Comparison of ENCODE assay signal across 9 mouse cellular contexts in genomic region chr14:72042881-72043236, GRCm38 (mm10).
DNase-seq lines count a peak whose midpoint lies in the region; ATAC-seq and TF ChIP-seq lines count a peak whose summit lies in the region.
"Had no signal": no experiment of that assay in that cellular context is flagged by ENCODE, and none has a peak within 500 bp of the region (broad histone marks: within the 10 kb centered on the region; RNA-seq: fewer than 3 reads in every experiment).

No protein-coding gene starts in this region.

- H3K27ac ChIP-seq in kidney, postnatal 0 days = no peak overlapping the region
- no peak overlapping the region for H3K27ac ChIP-seq in kidney, embryonic 16.5 days (ENCODE audit: low read length)
- H3K27ac ChIP-seq in forebrain, embryonic 16.5 days (ENCODE audit: low read length) = peak overlapping the region; percentile 46
- H3K27ac ChIP-seq in midbrain, embryonic 10.5 days (replicated peaks) = 0 out of 2 replicates have a peak overlapping the region, but pooled peaks have one; percentile 6

- ATAC-seq in kidney, postnatal 0 days (replicated peaks; ENCODE audit: low FRiP score, low read depth) = no peak
- ATAC-seq in kidney, embryonic 16.5 days (ENCODE audit: low FRiP score, low TSS enrichment) = no peak
- ATAC-seq in forebrain, embryonic 16.5 days = peak; percentile 91

- H3K4me3 ChIP-seq in kidney, postnatal 0 days (replicated peaks; ENCODE audit: low read depth, low read length) = no peak overlapping the region
- no peak overlapping the region for H3K4me3 ChIP-seq in kidney, embryonic 16.5 days (ENCODE audit: low read length)
- no peak overlapping the region for H3K4me3 ChIP-seq in forebrain, embryonic 16.5 days (replicated peaks; ENCODE audit: low read length)
- H3K4me3 ChIP-seq in midbrain, embryonic 10.5 days = no peak overlapping the region

- H3K9me3 ChIP-seq in kidney, postnatal 0 days (replicated peaks; ENCODE audit: low read length) = no peaks in the 10 kb centered on the region
- H3K9me3 ChIP-seq in kidney, embryonic 16.5 days (ENCODE audit: low read length) = no peaks in the 10 kb centered on the region
- no peaks in the 10 kb centered on the region for H3K9me3 ChIP-seq in forebrain, embryonic 16.5 days (ENCODE audit: control insufficient read depth, low read length)
- no peaks in the 10 kb centered on the region for H3K9me3 ChIP-seq in midbrain, embryonic 10.5 days (replicated peaks)

- H3K4me2 ChIP-seq in kidney, postnatal 0 days (ENCODE audit: low read length) = no peak overlapping the region
- H3K4me2 ChIP-seq in kidney, embryonic 16.5 days (replicated peaks; ENCODE audit: low read depth, low read length) = no peak overlapping the region
- no peak overlapping the region for H3K4me2 ChIP-seq in forebrain, embryonic 16.5 days (ENCODE audit: low read length)

- no peak for TF ChIP-seq CTCF in kidney, postnatal 0 days (IDR thresholded peaks at IDR 0.05; ENCODE audit: low read depth)

- no peak overlapping the region for H3K9ac ChIP-seq in kidney, postnatal 0 days (ENCODE audit: low read depth, low read length)
- H3K9ac ChIP-seq in kidney, embryonic 16.5 days (replicated peaks; ENCODE audit: low read length) = no peak overlapping the region
- no peak overlapping the region; the same call in 1 of the 2 replicates for H3K9ac ChIP-seq in forebrain, embryonic 16.5 days (replicated peaks; ENCODE audit: low read depth, low read length)

- no peaks in the 10 kb centered on the region for H3K27me3 ChIP-seq in kidney, postnatal 0 days (ENCODE audit: insufficient read depth, low read length)
- H3K27me3 ChIP-seq in kidney, embryonic 16.5 days (ENCODE audit: insufficient read depth, low read length) = no peaks in the 10 kb centered on the region
- H3K27me3 ChIP-seq in forebrain, embryonic 16.5 days (replicated peaks; ENCODE audit: control insufficient read depth, insufficient read depth, low read length) = no peaks in the 10 kb centered on the region
- H3K27me3 ChIP-seq in midbrain, embryonic 10.5 days (ENCODE audit: low read depth, poor library complexity, severe bottlenecking) = no peaks in the 10 kb centered on the region

- DNase-seq in kidney, postnatal 0 days (ENCODE audit: low spot score) = peak; percentile 6
- peak; percentile 69 for DNase-seq in brain, embryonic 18.5 days (ENCODE audit: low read depth, low spot score)
- DNase-seq in midbrain, embryonic 10.5 days (ENCODE audit: low spot score) = peak; percentile 22
- DNase-seq in gastrocnemius, adult 8-10 months (ENCODE audit: low spot score in 2 of 2) = no peak
- DNase-seq in thymus, postnatal 10 days (ENCODE audit: low spot score in 2 of 2) = no peak
- DNase-seq in gastrocnemius, postnatal 10 days = no peak
- DNase-seq: adrenal gland, adult 8-10 months had no signal

- 47% methylated on average over 2 of the region's 2 CpGs for WGBS in kidney, postnatal 0 days
- WGBS in kidney, embryonic 16.5 days = 39% methylated on average over 2 of the region's 2 CpGs
- WGBS in forebrain, embryonic 16.5 days = 12% methylated on average over 2 of the region's 2 CpGs
- 34% methylated on average over 2 of the region's 2 CpGs for WGBS in midbrain, embryonic 10.5 days

- no peaks in the 10 kb centered on the region for H3K4me1 ChIP-seq in kidney, postnatal 0 days (replicated peaks; ENCODE audit: insufficient read depth, low read length)
- H3K4me1 ChIP-seq in kidney, embryonic 16.5 days (ENCODE audit: insufficient read depth, low read length) = no peaks in the 10 kb centered on the region
- peaks cover 12% of the 10 kb centered on the region for H3K4me1 ChIP-seq in forebrain, embryonic 16.5 days (replicated peaks; ENCODE audit: control insufficient read depth, insufficient read depth, low read length)
- H3K4me1 ChIP-seq in midbrain, embryonic 10.5 days = peaks cover 10% of the 10 kb centered on the region

- H3K36me3 ChIP-seq in kidney, postnatal 0 days (ENCODE audit: insufficient read depth, low read length) = no peaks in the 10 kb centered on the region
- no peaks in the 10 kb centered on the region for H3K36me3 ChIP-seq in kidney, embryonic 16.5 days (ENCODE audit: insufficient read depth, low read length)
- H3K36me3 ChIP-seq in forebrain, embryonic 16.5 days (ENCODE audit: control insufficient read depth, insufficient read depth) = no peaks in the 10 kb centered on the region
- H3K36me3 ChIP-seq in midbrain, embryonic 10.5 days = no peaks in the 10 kb centered on the region

Comparison
In these comparisons a context has a peak if more than half of its experiments do, and no peak if none do; other contexts are left out.
1. DNase-seq: peak in kidney, postnatal 0 days (single experiment), brain, embryonic 18.5 days (single experiment) and midbrain, embryonic 10.5 days (single experiment); none in gastrocnemius, adult 8-10 months (0 of 2), thymus, postnatal 10 days (0 of 2) and gastrocnemius, postnatal 10 days (single experiment).
2. H3K27ac ChIP-seq: peak in forebrain, embryonic 16.5 days (single experiment) and midbrain, embryonic 10.5 days (single experiment); none in kidney, postnatal 0 days (single experiment) and kidney, embryonic 16.5 days (single experiment).